Mouse (Mus musculus) spleen, adult 2 months (tissue): ENCODE measurements around the gene Sec22c. TPM values are rescaled to one million over a fixed set of nuclear protein-coding genes. Genes with fewer than 3 reads are reported as not detected.

ENCODE experiments used
- DNase-seq, 2 experiments: peaks; one replicate each; pipeline versions ENCODE4 v3.0.0 to v3.0.0-alpha.2; 2012 to 2021; ENCODE audit warnings: low spot score in 2 of 2, low read depth in 1 of 2
- H3K27ac ChIP-seq: fragments of 200-500 bp; 2 replicates; pipeline ENCODE4 v1.5.1; 2012; ENCODE audit warnings: low read length, inconsistent platforms; ENCODE audit not compliant: insufficient read depth
- H3K27me3 ChIP-seq: fragments of 200-500 bp; 2 replicates; pipeline ENCODE4 v1.6.1; 2012; ENCODE audit warnings: mild to moderate bottlenecking, moderate library complexity, low read length, inconsistent platforms; ENCODE audit not compliant: control insufficient read depth, insufficient read depth
- H3K36me3 ChIP-seq: fragments of 200-500 bp; 2 replicates; pipeline ENCODE4 v1.6.1; 2012; ENCODE audit warnings: mild to moderate bottlenecking, low read length, inconsistent platforms; ENCODE audit not compliant: control insufficient read depth, insufficient read depth
- H3K4me1 ChIP-seq: fragments of 200-500 bp; 2 replicates; pipeline ENCODE4 v1.6.1; 2011; ENCODE audit warnings: inconsistent platforms; ENCODE audit not compliant: control insufficient read depth, insufficient read depth, insufficient read length
- H3K4me3 ChIP-seq: fragments of 200-500 bp; 2 replicates; pipeline ENCODE4 v1.5.1; 2011; ENCODE audit warnings: mild to moderate bottlenecking, inconsistent platforms; ENCODE audit not compliant: insufficient read depth, insufficient read length; ENCODE audit errors: extremely low read depth
- CTCF ChIP-seq: fragments of 200-500 bp; IDR thresholded peaks from 2 replicates; pipeline ENCODE4 v1.5.1; 2011; ENCODE audit warnings: mild to moderate bottlenecking, inconsistent platforms; ENCODE audit not compliant: insufficient read depth, insufficient read length, insufficient replicate concordance; ENCODE audit errors: extremely low read depth
- POLR2A ChIP-seq: fragments of 200-500 bp; IDR thresholded peaks from 2 replicates; pipeline ENCODE4 v1.6.1; 2011; ENCODE audit warnings: low read depth, low read length, inconsistent platforms
- WGBS: fragments of 180-500 bp; shearing (Covaris S2); methylation state at CpG from one replicate; pipeline ENCODE4 v1.1.7; 2018; 5-methylcytosine and 5-hydroxymethylcytosine counted together
- polyA plus RNA-seq: library from polyadenylated mRNA; depleted of rRNA; stranded (reverse); fragments of >200 nt; gene quantifications from 2 replicates; pipeline ENCODE4 v1.2.3, GENCODE M21; 2012

Gene Sec22c
- polyA plus RNA-seq, 1 experiment = 10.0 TPM

GRCm38 (mm10) chr9:121657143-121657542 lies 48.1 kb downstream of the Sec22c start:
- WGBS = 76% methylated on average over 13 of the region's 13 CpGs
- TF ChIP-seq CTCF (no peak), POLR2A (no peak)

GRCm38 (mm10) chr9:121656322-121656721 lies 49.0 kb downstream of the Sec22c start:
- TF ChIP-seq POLR2A = no peak
- Histone ChIP-seq H3K36me3 (no peaks in the 10 kb centered on the region), H3K4me3 (no peak overlapping the region), H3K27ac (no peak overlapping the region), H3K27me3 (no peaks in the 10 kb centered on the region), H3K4me1 (no peaks in the 10 kb centered on the region)
- DNase-seq = no peak
- 90% methylated on average over 5 of the region's 5 CpGs for WGBS

More at GRCm38 (mm10) chr9:121657143-121657542, 48.1 kb downstream of the Sec22c start:
- no peak overlapping the region for H3K27ac ChIP-seq
- no peak overlapping the region for H3K4me3 ChIP-seq
- H3K27me3 ChIP-seq = no peaks in the 10 kb centered on the region
- no peak for DNase-seq
- H3K36me3 ChIP-seq = no peaks in the 10 kb centered on the region
- H3K4me1 ChIP-seq = no peaks in the 10 kb centered on the region

DNA sequence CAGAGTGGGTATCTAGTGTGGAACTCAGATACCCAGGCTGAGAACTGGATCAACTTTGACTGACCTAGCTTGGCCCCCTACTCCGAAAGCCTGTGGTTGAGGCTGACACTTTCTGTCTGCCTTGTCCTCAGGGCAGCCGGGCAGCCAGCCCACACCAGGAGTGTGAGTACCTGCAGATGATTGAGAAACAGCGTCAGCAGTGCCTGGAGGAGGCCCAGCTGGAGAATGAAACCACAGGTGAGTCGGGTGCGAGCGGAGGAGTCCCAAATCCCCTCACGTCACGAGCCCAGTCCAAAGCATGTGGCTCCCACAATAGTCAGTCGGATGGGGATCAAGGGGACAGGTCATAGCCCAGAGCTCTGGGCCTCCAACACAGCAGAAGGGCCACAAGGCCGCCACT lies 51.6 kb downstream of the Sec22c start:
- DNase-seq = no peak
- 92% methylated on average over 10 of the region's 10 CpGs for WGBS
- H3K4me3 ChIP-seq = no peak overlapping the region
- H3K27me3 ChIP-seq = no peaks in the 10 kb centered on the region
- TF ChIP-seq CTCF = no peak
- no peak for TF ChIP-seq POLR2A
- no peak overlapping the region for H3K27ac ChIP-seq
- H3K36me3 ChIP-seq = no peaks in the 10 kb centered on the region
- H3K4me1 ChIP-seq = no peaks in the 10 kb centered on the region

GRCm38 (mm10) chr9:121647026-121647425 lies 58.3 kb downstream of the Sec22c start:
- WGBS = 52% methylated on average over 7 of the region's 7 CpGs
- no peak for DNase-seq
- Histone ChIP-seq H3K4me1 (peaks cover 5% of the 10 kb centered on the region), H3K27me3 (peaks cover 8% of the 10 kb centered on the region), H3K27ac (peak overlapping the region; percentile 52), H3K36me3 (no peaks in the 10 kb centered on the region), H3K4me3 (no peak overlapping the region)
- TF ChIP-seq CTCF (no peak), POLR2A (no peak)

- no peaks in the 10 kb centered on the region for H3K36me3 ChIP-seq
- 72% methylated on average over 3 of the region's 3 CpGs for WGBS
- H3K27ac ChIP-seq = no peak overlapping the region
- TF ChIP-seq CTCF (no peak), POLR2A (no peak)
- no peak overlapping the region for H3K4me3 ChIP-seq
- H3K27me3 ChIP-seq = peaks cover 13% of the 10 kb centered on the region
- peaks cover 5% of the 10 kb centered on the region for H3K4me1 ChIP-seq
- DNase-seq = no peak
These were observed 60.4 kb downstream of the Sec22c start for GRCm38 (mm10) chr9:121644855-121645254.

GRCm38 (mm10) chr9:121642401-121643181 lies 62.7 kb downstream of the Sec22c start, which contains the start of gene Vipr1:
Gene Vipr1, plus strand, starts transcription at chr9:121642716.
- peaks cover 5% of the 10 kb centered on the region for H3K4me1 ChIP-seq
- no peak for TF ChIP-seq CTCF
- TF ChIP-seq POLR2A = no peak
- H3K27ac ChIP-seq = peak within 1 kb of the TSS; percentile 48
- peak; percentile 50 to 76 for DNase-seq
- peaks cover 13% of the 10 kb centered on the region for H3K27me3 ChIP-seq
- H3K36me3 ChIP-seq = no peaks in the 10 kb centered on the region
- under 1% methylated on average over 78 of the region's 79 CpGs for WGBS
- H3K4me3 ChIP-seq = peak within 1 kb of the TSS; percentile 58

GRCm38 (mm10) chr9:121642001-121642400 lies 63.3 kb downstream of the Sec22c start, which contains the start of gene Lyzl4:
Gene Lyzl4, minus strand, starts transcription at chr9:121642096.
- peak within 1 kb of the TSS; percentile 48 for H3K27ac ChIP-seq
- TF ChIP-seq CTCF (peak; percentile 25; the same call in 1 of the 2 replicates), POLR2A (no peak)
- DNase-seq = peak in 1 of 2 experiments; percentile 64
- H3K4me1 ChIP-seq = peaks cover 5% of the 10 kb centered on the region
- under 1% methylated on average over 26 of the region's 26 CpGs for WGBS
- no peaks in the 10 kb centered on the region for H3K36me3 ChIP-seq
- H3K27me3 ChIP-seq = peaks cover 13% of the 10 kb centered on the region
- H3K4me3 ChIP-seq = peak within 1 kb of the TSS; percentile 58
